Mouse (Mus musculus) mesoderm, embryonic 11.5 days (tissue): ENCODE results near the gene Cwc22.

ENCODE experiments used
- DNase-seq: peaks from one replicate; pipeline ENCODE4 v3.0.0-alpha.2; 2012; ENCODE audit warnings: low read depth, low spot score

The Cwc22 gene

GRCm38 (mm10) chr2:77876331-77876730 is 69.8 kb downstream of the Cwc22 start:
- DNase-seq = peak; percentile 13

- peak; percentile 15 for DNase-seq
Observed at GRCm38 (mm10) chr2:77875516-77875915, 70.7 kb downstream of the Cwc22 start.

- peak; percentile 21 for DNase-seq
Observed at GRCm38 (mm10) chr2:77874678-77875077, 71.5 kb downstream of the Cwc22 start.

GRCm38 (mm10) chr2:77873806-77874205 is 72.4 kb downstream of the Cwc22 start:
- DNase-seq = no peak

GRCm38 (mm10) chr2:77872676-77873075 is 73.5 kb downstream of the Cwc22 start:
- no peak for DNase-seq

GRCm38 (mm10) chr2:77871146-77871545 is 75.0 kb downstream of the Cwc22 start:
- peak; percentile 22 for DNase-seq

GRCm38 (mm10) chr2:77869729-77870280 is 76.4 kb downstream of the Cwc22 start:
- DNase-seq = peak; percentile 80

GRCm38 (mm10) chr2:77863934-77864333 is 82.2 kb downstream of the Cwc22 start:
- DNase-seq = peak; percentile 70

GRCm38 (mm10) chr2:77863522-77863921 is 82.7 kb downstream of the Cwc22 start:
- no peak for DNase-seq

GRCm38 (mm10) chr2:77841464-77841863 is 104.7 kb downstream of the Cwc22 start:
- DNase-seq = no peak

- no peak for DNase-seq
Observed at GRCm38 (mm10) chr2:77839587-77839986, 106.6 kb downstream of the Cwc22 start.

- no peak for DNase-seq
Observed at GRCm38 (mm10) chr2:77838688-77839087, 107.5 kb downstream of the Cwc22 start.

- DNase-seq = no peak
Observed at GRCm38 (mm10) chr2:77835781-77836180, 110.4 kb downstream of the Cwc22 start.
